ENCODE assay signal across 18 mouse cellular contexts in genomic region chrX:106871426-106871825, GRCm38 (mm10). TPM values are rescaled to one million over a fixed set of nuclear protein-coding genes. Genes with fewer than 3 reads are reported as not detected.
A peak's percentile ranks its signal among the peaks of the same experiment; 100 is the strongest.
DNase-seq lines count a peak whose midpoint lies in the region; ATAC-seq and TF ChIP-seq lines count a peak whose summit lies in the region.
"Had no signal": no experiment of that assay in that cellular context is flagged by ENCODE, and none has a peak within 500 bp of the region (broad histone marks: within the 10 kb centered on the region; RNA-seq: fewer than 3 reads in every experiment).

No protein-coding gene starts in this region.

- ATAC-seq in hindbrain, postnatal 0 days = no peak
- ATAC-seq in hindbrain, embryonic 11.5 days (ENCODE audit: low FRiP score) = no peak
- peak; percentile 75 for ATAC-seq in forebrain, embryonic 16.5 days
- ATAC-seq: activated CD4-positive, CD25-positive, alpha-beta regulatory T cell, adult 4 months; CD4-positive, CD25-positive, alpha-beta regulatory T cell, adult 4 months; intestine, postnatal 0 days; midbrain, embryonic 16.5 days had no signal

- no peak overlapping the region for H3K4me2 ChIP-seq in hindbrain, postnatal 0 days (ENCODE audit: low read depth, low read length)
- no peak overlapping the region for H3K4me2 ChIP-seq in hindbrain, embryonic 11.5 days (replicated peaks; ENCODE audit: low read depth, low read length)
- H3K4me2 ChIP-seq in forebrain, embryonic 16.5 days (ENCODE audit: low read length) = no peak overlapping the region
- H3K4me2 ChIP-seq: liver, embryonic 11.5 days had no signal

- WGBS in hindbrain, postnatal 0 days = 49% methylated on average over 3 of the region's 3 CpGs
- 84% methylated on average over 3 of the region's 3 CpGs for WGBS in hindbrain, embryonic 11.5 days
- 25% methylated on average over 3 of the region's 3 CpGs for WGBS in forebrain, embryonic 16.5 days

- H3K4me1 ChIP-seq in hindbrain, postnatal 0 days (ENCODE audit: insufficient read depth, low read length) = no peaks in the 10 kb centered on the region
- H3K4me1 ChIP-seq in hindbrain, embryonic 11.5 days (replicated peaks; ENCODE audit: control insufficient read depth, insufficient read depth, low read length) = no peaks in the 10 kb centered on the region
- no peaks in the 10 kb centered on the region for H3K4me1 ChIP-seq in forebrain, embryonic 16.5 days (replicated peaks; ENCODE audit: control insufficient read depth, insufficient read depth, low read length)

- no peak for TF ChIP-seq CTCF in hindbrain, postnatal 0 days (IDR thresholded peaks at IDR 0.05; ENCODE audit: low read depth)

- no peaks in the 10 kb centered on the region for H3K9me3 ChIP-seq in hindbrain, postnatal 0 days (ENCODE audit: low read length)
- no peaks in the 10 kb centered on the region for H3K9me3 ChIP-seq in hindbrain, embryonic 11.5 days (ENCODE audit: control insufficient read depth, low read length)
- H3K9me3 ChIP-seq in forebrain, embryonic 16.5 days (ENCODE audit: control insufficient read depth, low read length) = no peaks in the 10 kb centered on the region

- no peaks in the 10 kb centered on the region for H3K27me3 ChIP-seq in hindbrain, postnatal 0 days (ENCODE audit: insufficient read depth, low read length)
- no peaks in the 10 kb centered on the region; the same call in 1 of the 2 replicates for H3K27me3 ChIP-seq in hindbrain, embryonic 11.5 days (ENCODE audit: control insufficient read depth, insufficient read depth, low read length)
- no peaks in the 10 kb centered on the region; the same call in 1 of the 2 replicates for H3K27me3 ChIP-seq in forebrain, embryonic 16.5 days (replicated peaks; ENCODE audit: control insufficient read depth, insufficient read depth, low read length)

- DNase-seq in hindbrain, postnatal 0 days (ENCODE audit: low spot score) = peak; percentile 28
- no peak for DNase-seq in hindbrain, embryonic 11.5 days (ENCODE audit: low spot score)
- peak; percentile 12 for DNase-seq in retina, postnatal 1 day
- no peak for DNase-seq in retina, embryonic 14.5 days (ENCODE audit: low spot score)
- DNase-seq in layer of hippocampus, postnatal 36 days = no peak
- no peak for DNase-seq in yolk sac, embryonic 10.5 days (ENCODE audit: low spot score)
- DNase-seq: cerebellum, adult 2 months; heart, postnatal 10 days; lung, postnatal 14 days; right cerebral cortex, postnatal 14 days; thymus, adult 2 months had no signal

- H3K36me3 ChIP-seq in hindbrain, postnatal 0 days (ENCODE audit: insufficient read depth, low read length) = no peaks in the 10 kb centered on the region
- H3K36me3 ChIP-seq in hindbrain, embryonic 11.5 days (ENCODE audit: control insufficient read depth, insufficient read depth, low read length) = no peaks in the 10 kb centered on the region
- no peaks in the 10 kb centered on the region for H3K36me3 ChIP-seq in forebrain, embryonic 16.5 days (ENCODE audit: control insufficient read depth, insufficient read depth)

- H3K4me3 ChIP-seq in hindbrain, postnatal 0 days (ENCODE audit: low read length) = no peak overlapping the region
- H3K4me3 ChIP-seq in hindbrain, embryonic 11.5 days (ENCODE audit: low read depth, low read length) = no peak overlapping the region
- no peak overlapping the region for H3K4me3 ChIP-seq in forebrain, embryonic 16.5 days (replicated peaks; ENCODE audit: low read length)

- H3K9ac ChIP-seq in hindbrain, postnatal 0 days (replicated peaks; ENCODE audit: low read length) = no peak overlapping the region
- H3K9ac ChIP-seq in hindbrain, embryonic 11.5 days (ENCODE audit: low read depth, low read length) = no peak overlapping the region
- H3K9ac ChIP-seq in forebrain, embryonic 16.5 days (replicated peaks; ENCODE audit: low read depth, low read length) = no peak overlapping the region

- no peak overlapping the region for H3K27ac ChIP-seq in hindbrain, postnatal 0 days
- H3K27ac ChIP-seq in hindbrain, embryonic 11.5 days (ENCODE audit: low read depth, low read length) = no peak overlapping the region
- no peak overlapping the region for H3K27ac ChIP-seq in forebrain, embryonic 16.5 days (ENCODE audit: low read length)

RNA-seq across cellular contexts. Expression of gene Rtl3, which starts 31.0 kb away (rescaled TPM):
- 1.2 and 1.5 TPM in 2 replicates for total RNA-seq in hindbrain, postnatal 0 days (2014; rRNA removed)
- 0.52 and 0.56 TPM in 2 replicates for polyA plus RNA-seq in hindbrain, postnatal 0 days (2015; fragmentation: Nextera tagmentation; extraction: Ambion mirVana)
- polyA plus RNA-seq in hindbrain, embryonic 11.5 days (2014; fragmentation: Nextera tagmentation; extraction: Ambion mirVana) = 1.4 and 1.6 TPM in 2 replicates
- 0.76 and 2.0 TPM in 2 replicates for polyA plus RNA-seq in forebrain, embryonic 16.5 days (2015; fragmentation: Nextera tagmentation; extraction: Ambion mirVana)
- 1 to 10 TPM; 3.2 to 3.9 TPM for total RNA-seq in layer of hippocampus, postnatal 36 days (2021)
- total RNA-seq: neutrophil, adult 5-6 weeks had no signal
- polyA plus RNA-seq: activated CD4-positive, CD25-positive, alpha-beta regulatory T cell, adult 4 months; CD4-positive, CD25-positive, alpha-beta regulatory T cell, adult 4 months; cerebellum, adult 2 months had no signal

RNA-seq across cellular contexts. Expression of gene Lpar4, which starts 49.0 kb away (rescaled TPM):
- total RNA-seq in hindbrain, postnatal 0 days (2014; rRNA removed) = 3.7 and 4.3 TPM in 2 replicates
- polyA plus RNA-seq in hindbrain, postnatal 0 days (2015; fragmentation: Nextera tagmentation; extraction: Ambion mirVana) = 4.8 and 5.1 TPM in 2 replicates
- polyA plus RNA-seq in hindbrain, embryonic 11.5 days (2014; fragmentation: Nextera tagmentation; extraction: Ambion mirVana) = 16.8 and 19.0 TPM in 2 replicates
- polyA plus RNA-seq in forebrain, embryonic 16.5 days (2015; fragmentation: Nextera tagmentation; extraction: Ambion mirVana) = 4.5 and 6.3 TPM in 2 replicates
- 1 to 10 TPM; 1.9 to 2.6 TPM for total RNA-seq in layer of hippocampus, postnatal 36 days (2021)
- total RNA-seq: neutrophil, adult 5-6 weeks had no signal
- polyA plus RNA-seq: CD4-positive, CD25-positive, alpha-beta regulatory T cell, adult 4 months had no signal

Comparison
In these comparisons a context has a peak if more than half of its experiments do, and no peak if none do; other contexts are left out.
1. DNase-seq: peak in hindbrain, postnatal 0 days (single experiment) and retina, postnatal 1 day (single experiment); none in hindbrain, embryonic 11.5 days (single experiment), retina, embryonic 14.5 days (single experiment), layer of hippocampus, postnatal 36 days (0 of 2) and yolk sac, embryonic 10.5 days (single experiment).